Mouse (Mus musculus) olfactory bulb, adult 2 months (tissue): ENCODE data around the gene 5530401A14Rik. TPM values are rescaled to one million over a fixed set of nuclear protein-coding genes. Genes with fewer than 3 reads are reported as not detected.

ENCODE experiments used
- H3K27ac ChIP-seq: fragments of 200-500 bp; 2 replicates; pipeline ENCODE4 v1.5.1; 2012; ENCODE audit warnings: low read depth, low read length; ENCODE audit not compliant: insufficient read depth
- H3K4me1 ChIP-seq: fragments of 200-500 bp; 2 replicates; pipeline ENCODE4 v1.6.1; 2012; ENCODE audit warnings: low read length; ENCODE audit not compliant: control insufficient read depth, insufficient read depth
- H3K4me3 ChIP-seq: fragments of 200-500 bp; 2 replicates; pipeline ENCODE4 v1.5.1; 2012; ENCODE audit warnings: mild to moderate bottlenecking, low read depth, low read length, moderate library complexity; ENCODE audit not compliant: insufficient read depth
- CTCF ChIP-seq: fragments of 200-500 bp; IDR thresholded peaks from 2 replicates; pipeline ENCODE4 v1.5.1; 2012; ENCODE audit warnings: low read depth, mild to moderate bottlenecking, low read length, moderate library complexity; ENCODE audit not compliant: insufficient read depth
- POLR2A ChIP-seq: fragments of 200-500 bp; IDR thresholded peaks from 2 replicates; pipeline ENCODE4 v1.6.1; 2012; ENCODE audit warnings: mild to moderate bottlenecking, low read depth, low read length, moderate library complexity; ENCODE audit not compliant: insufficient read depth
- WGBS: fragments of 180-500 bp; shearing (Covaris S2); methylation state at CpG from one replicate; pipeline ENCODE4 v1.1.7; 2018; 5-methylcytosine and 5-hydroxymethylcytosine counted together
- polyA plus RNA-seq: library from polyadenylated mRNA; stranded (reverse); fragments of >200 nt; gene quantifications from 2 replicates; pipeline ENCODE4 v1.2.4, GENCODE M21; 2012; ENCODE audit warnings: low replicate concordance; ENCODE audit not compliant: missing spikeins, insufficient read depth, insufficient read length

Gene 5530401A14Rik
- polyA plus RNA-seq, 1 experiment: not detected

GRCm38 (mm10) chr11:81913071-81913470 lies 52.6 kb downstream of the 5530401A14Rik start:
- Histone ChIP-seq H3K4me1 (no peaks in the 10 kb centered on the region), H3K27ac (no peak overlapping the region), H3K4me3 (no peak overlapping the region)
- TF ChIP-seq CTCF (no peak), POLR2A (no peak)
- 92% methylated on average over 4 of the region's 4 CpGs for WGBS

- WGBS: 70% methylated on average over 6 of the region's 6 CpGs
- H3K4me3 ChIP-seq: no peak overlapping the region
- H3K27ac ChIP-seq: no peak overlapping the region
- no peak for TF ChIP-seq CTCF
- TF ChIP-seq POLR2A: no peak
- no peaks in the 10 kb centered on the region for H3K4me1 ChIP-seq
These were observed 55.0 kb downstream of the 5530401A14Rik start for GRCm38 (mm10) chr11:81915501-81915900.

GRCm38 (mm10) chr11:81923096-81923495 lies 62.6 kb downstream of the 5530401A14Rik start:
- TF ChIP-seq POLR2A: no peak
- TF ChIP-seq CTCF: no peak
- WGBS: 99% methylated on average over 2 of the region's 2 CpGs
- Histone ChIP-seq H3K27ac (no peak overlapping the region), H3K4me3 (no peak overlapping the region), H3K4me1 (no peaks in the 10 kb centered on the region)

GRCm38 (mm10) chr11:81923626-81924025 lies 63.2 kb downstream of the 5530401A14Rik start:
- no peak for TF ChIP-seq CTCF
- H3K27ac ChIP-seq: no peak overlapping the region
- 89% methylated on average over 4 of the region's 4 CpGs for WGBS
- no peaks in the 10 kb centered on the region for H3K4me1 ChIP-seq
- no peak overlapping the region for H3K4me3 ChIP-seq

GRCm38 (mm10) chr11:81926393-81926792 lies 65.9 kb downstream of the 5530401A14Rik start:
- Histone ChIP-seq H3K4me1 (no peaks in the 10 kb centered on the region), H3K4me3 (no peak overlapping the region), H3K27ac (no peak overlapping the region)
- no peak for TF ChIP-seq CTCF
- no peak for TF ChIP-seq POLR2A

GRCm38 (mm10) chr11:81937516-81937915 lies 77.0 kb downstream of the 5530401A14Rik start:
- 97% methylated on average over 1 of the region's 1 CpGs for WGBS
- Histone ChIP-seq H3K27ac (no peak overlapping the region), H3K4me3 (no peak overlapping the region), H3K4me1 (peaks cover 8% of the 10 kb centered on the region)
- TF ChIP-seq POLR2A (no peak), CTCF (no peak)

GRCm38 (mm10) chr11:81940988-81941387 lies 80.5 kb downstream of the 5530401A14Rik start:
- Histone ChIP-seq H3K4me3 (no peak overlapping the region), H3K4me1 (peaks cover 11% of the 10 kb centered on the region), H3K27ac (no peak overlapping the region)
- no peak for TF ChIP-seq CTCF
- TF ChIP-seq POLR2A: no peak
- 33% methylated on average over 1 of the region's 1 CpGs for WGBS

- WGBS: 27% methylated on average over 1 of the region's 1 CpGs
- TF ChIP-seq POLR2A: no peak
- TF ChIP-seq CTCF: no peak
- Histone ChIP-seq H3K4me3 (no peak overlapping the region), H3K27ac (peak overlapping the region; percentile 54), H3K4me1 (peaks cover 11% of the 10 kb centered on the region)
These were observed 81.7 kb downstream of the 5530401A14Rik start for GRCm38 (mm10) chr11:81942167-81942566.

Other genes starting within 250 kb of the 5530401A14Rik start
- not detected in 2 replicates for gene Asic2, start 107.8 kb downstream of the 5530401A14Rik start, polyA plus RNA-seq
- gene Ccl2, start 174.9 kb downstream of the 5530401A14Rik start, polyA plus RNA-seq: not detected in 2 replicates
- gene Gm17268, start 177.9 kb downstream of the 5530401A14Rik start, polyA plus RNA-seq: not detected in 2 replicates
- gene Ccl7, start 185.0 kb downstream of the 5530401A14Rik start, polyA plus RNA-seq: not detected in 2 replicates
- gene Ccl11, start 197.2 kb downstream of the 5530401A14Rik start, polyA plus RNA-seq: not detected in 2 replicates
- gene Ccl12, start 241.2 kb downstream of the 5530401A14Rik start, polyA plus RNA-seq: not detected in 2 replicates